In the genomic region with DNA sequence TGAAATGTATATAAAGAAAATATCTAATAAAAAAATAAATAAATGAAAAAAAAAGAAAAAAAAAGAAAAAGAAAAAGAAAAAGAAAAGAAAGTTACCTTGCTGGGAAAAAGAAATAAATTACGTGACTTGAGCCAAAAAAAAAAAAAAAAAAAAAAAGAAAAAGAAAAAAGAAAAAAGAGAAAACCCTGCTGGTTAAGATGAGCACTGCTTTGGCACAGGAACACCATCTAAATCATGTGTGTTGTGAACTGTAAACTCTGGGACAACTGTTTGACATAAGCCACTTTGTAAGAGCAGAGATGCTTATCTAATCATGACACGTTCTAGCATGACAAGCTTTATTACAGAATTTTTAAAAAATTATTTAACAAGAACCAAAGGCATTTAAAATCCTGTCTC, we compare ENCODE assay signal across 14 mouse cellular contexts.
"Had no signal": no experiment of that assay in that cellular context is flagged by ENCODE, and none has a peak within 500 bp of the region (broad histone marks: within the 10 kb centered on the region; RNA-seq: fewer than 3 reads in every experiment).

No protein-coding gene starts in this region.

- DNase-seq: lung, postnatal 14 days; right cerebral cortex, postnatal 14 days; thymus, adult 2 months; thymus, postnatal 25 days; thymus, postnatal 4 days had no signal

- H3K4me1 ChIP-seq: megakaryocyte, embryonic 14.5 days; midbrain, embryonic 13.5 days; midbrain, embryonic 15.5 days; neural tube, embryonic 12.5 days; stomach, embryonic 15.5 days had no signal

- H3K9ac ChIP-seq: lung, embryonic 15.5 days; midbrain, embryonic 13.5 days; midbrain, embryonic 15.5 days; neural tube, embryonic 12.5 days; stomach, embryonic 15.5 days had no signal

- H3K4me2 ChIP-seq: lung, embryonic 15.5 days; midbrain, embryonic 11.5 days; midbrain, embryonic 13.5 days; midbrain, embryonic 15.5 days; neural tube, embryonic 12.5 days; stomach, embryonic 15.5 days had no signal

- H3K9me3 ChIP-seq: lung, embryonic 15.5 days; megakaryocyte, embryonic 14.5 days; midbrain, embryonic 13.5 days; midbrain, embryonic 15.5 days; neural tube, embryonic 12.5 days; stomach, embryonic 15.5 days had no signal

- H3K27me3 ChIP-seq: lung, embryonic 15.5 days; midbrain, embryonic 13.5 days; midbrain, embryonic 15.5 days; neural tube, embryonic 12.5 days; stomach, embryonic 15.5 days had no signal

- H3K4me3 ChIP-seq: lung, embryonic 15.5 days; megakaryocyte, embryonic 14.5 days; midbrain, embryonic 13.5 days; midbrain, embryonic 15.5 days; neural tube, embryonic 12.5 days; stomach, embryonic 15.5 days had no signal

- H3K36me3 ChIP-seq: lung, embryonic 15.5 days; midbrain, embryonic 13.5 days; midbrain, embryonic 15.5 days; neural tube, embryonic 12.5 days; stomach, embryonic 15.5 days had no signal

- ATAC-seq: midbrain, embryonic 13.5 days; midbrain, embryonic 15.5 days had no signal

- H3K27ac ChIP-seq: lung, embryonic 15.5 days; macrophage; midbrain, embryonic 13.5 days; midbrain, embryonic 15.5 days; neural tube, embryonic 12.5 days; stomach, postnatal 0 days had no signal
